Mouse (Mus musculus): ENCODE results near the gene Ccdc186. TPM values are rescaled to one million over a fixed set of nuclear protein-coding genes. Genes with fewer than 3 reads are reported as not detected.

Ccdc186 gene
- 28.0 and 29.0 TPM in 2 replicates for polyA plus RNA-seq (2015; fragmentation: Nextera tagmentation; extraction: Ambion mirVana)

GRCm38 (mm10) chr19:56821798-56822447, at the start of gene Ccdc186:
Gene Ccdc186 (minus strand): TSS chr19:56822190.
- Histone ChIP-seq H3K36me3 (ENCODE audit: control insufficient read depth, insufficient read depth, low read length) (no peaks in the 10 kb centered on the region), H3K27ac (ENCODE audit: low read length) (peak within 1 kb of the TSS; percentile 83), H3K4me3 (ENCODE audit: low read length) (peak within 1 kb of the TSS; percentile 80), H3K4me2 (ENCODE audit: low read depth, low read length) (peak within 1 kb of the TSS; percentile 67), H3K27me3 (ENCODE audit: control insufficient read depth, insufficient read depth, low read depth, low read length) (no peaks in the 10 kb centered on the region), H3K4me1 (replicated peaks; ENCODE audit: control insufficient read depth, insufficient read depth, low read length) (peaks cover 31% of the 10 kb centered on the region), H3K9me3 (ENCODE audit: control insufficient read depth, low read length) (no peaks in the 10 kb centered on the region), H3K9ac (ENCODE audit: low read length) (peak within 1 kb of the TSS; percentile 91)
- under 1% methylated on average over 64 of the region's 79 CpGs for WGBS
- ATAC-seq (ENCODE audit: low read depth) = peak; percentile 96

- no peak overlapping the region for H3K9ac ChIP-seq (ENCODE audit: low read length)
- H3K27ac ChIP-seq (ENCODE audit: low read length) = no peak overlapping the region
- WGBS = 59% methylated on average over 4 of the region's 4 CpGs
- no peaks in the 10 kb centered on the region for H3K9me3 ChIP-seq (ENCODE audit: control insufficient read depth, low read length)
- no peaks in the 10 kb centered on the region for H3K36me3 ChIP-seq (ENCODE audit: control insufficient read depth, insufficient read depth, low read length)
- H3K4me2 ChIP-seq (ENCODE audit: low read depth, low read length) = no peak overlapping the region
- H3K4me1 ChIP-seq (replicated peaks; ENCODE audit: control insufficient read depth, insufficient read depth, low read length) = no peaks in the 10 kb centered on the region
- no peak for ATAC-seq (ENCODE audit: low read depth)
- peaks cover 8% of the 10 kb centered on the region; the same call in 1 of the 2 replicates for H3K27me3 ChIP-seq (ENCODE audit: control insufficient read depth, insufficient read depth, low read depth, low read length)
- H3K4me3 ChIP-seq (ENCODE audit: low read length) = no peak overlapping the region
These were observed 45.7 kb upstream of the Ccdc186 start for GRCm38 (mm10) chr19:56867701-56868100.

GRCm38 (mm10) chr19:56856455-56856854, 34.5 kb upstream of the Ccdc186 start:
- no peak overlapping the region for H3K27ac ChIP-seq (ENCODE audit: low read length)
- WGBS = 19% methylated on average over 5 of the region's 5 CpGs
- H3K27me3 ChIP-seq (ENCODE audit: control insufficient read depth, insufficient read depth, low read depth, low read length) = no peaks in the 10 kb centered on the region
- no peaks in the 10 kb centered on the region for H3K9me3 ChIP-seq (ENCODE audit: control insufficient read depth, low read length)
- H3K4me1 ChIP-seq (replicated peaks; ENCODE audit: control insufficient read depth, insufficient read depth, low read length) = peaks cover 7% of the 10 kb centered on the region; the same call in 1 of the 2 replicates
- no peaks in the 10 kb centered on the region for H3K36me3 ChIP-seq (ENCODE audit: control insufficient read depth, insufficient read depth, low read length)
- H3K4me3 ChIP-seq (ENCODE audit: low read length) = no peak overlapping the region
- peak; percentile 91 for ATAC-seq (ENCODE audit: low read depth)
- H3K9ac ChIP-seq (ENCODE audit: low read length) = no peak overlapping the region
- H3K4me2 ChIP-seq (ENCODE audit: low read depth, low read length) = no peak overlapping the region

- no peak for ATAC-seq (ENCODE audit: low read depth)
- H3K4me3 ChIP-seq (ENCODE audit: low read length) = no peak overlapping the region
- no peaks in the 10 kb centered on the region for H3K36me3 ChIP-seq (ENCODE audit: control insufficient read depth, insufficient read depth, low read length)
These were observed 30.6 kb upstream of the Ccdc186 start for GRCm38 (mm10) chr19:56852590-56852989.

DNA sequence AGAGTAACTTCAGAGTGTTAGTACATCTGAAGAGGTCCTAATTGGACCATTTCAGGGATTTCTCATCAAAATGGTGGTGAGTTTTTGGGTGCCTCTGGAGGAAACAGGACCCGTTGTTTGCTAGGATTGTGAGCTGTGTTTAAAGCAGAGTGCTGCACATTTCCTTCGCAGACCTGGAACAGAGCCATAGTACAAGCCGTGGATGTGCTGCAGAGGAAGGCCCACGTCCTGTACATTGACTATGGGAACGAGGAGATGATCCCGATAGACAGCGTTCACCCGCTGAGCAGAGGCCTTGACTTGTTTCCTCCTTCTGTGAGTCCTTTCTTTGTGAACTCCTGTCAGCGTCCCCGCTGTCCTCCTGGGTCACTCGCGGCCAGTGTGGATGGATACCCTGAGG, 21.0 kb upstream of the Ccdc186 start:
- Histone ChIP-seq H3K36me3 (ENCODE audit: control insufficient read depth, insufficient read depth, low read length) (no peaks in the 10 kb centered on the region), H3K9me3 (ENCODE audit: control insufficient read depth, low read length) (peaks cover 5% of the 10 kb centered on the region), H3K4me3 (ENCODE audit: low read length) (no peak overlapping the region), H3K27me3 (ENCODE audit: control insufficient read depth, insufficient read depth, low read depth, low read length) (no peaks in the 10 kb centered on the region), H3K4me2 (ENCODE audit: low read depth, low read length) (no peak overlapping the region), H3K9ac (ENCODE audit: low read length) (no peak overlapping the region), H3K4me1 (replicated peaks; ENCODE audit: control insufficient read depth, insufficient read depth, low read length) (peaks cover 4% of the 10 kb centered on the region), H3K27ac (ENCODE audit: low read length) (0 out of 2 replicates have a peak overlapping the region, but pooled peaks have one; percentile 19)
- ATAC-seq (ENCODE audit: low read depth) = peak; percentile 60; the same call in 1 of the 2 replicates
- 58% methylated on average over 12 of the region's 12 CpGs for WGBS

More at GRCm38 (mm10) chr19:56852590-56852989, 30.6 kb upstream of the Ccdc186 start:
- H3K9me3 ChIP-seq (ENCODE audit: control insufficient read depth, low read length) = no peaks in the 10 kb centered on the region
- H3K9ac ChIP-seq (ENCODE audit: low read length) = no peak overlapping the region
- H3K27ac ChIP-seq (ENCODE audit: low read length) = no peak overlapping the region
- peaks cover 7% of the 10 kb centered on the region; the same call in 1 of the 2 replicates for H3K4me1 ChIP-seq (replicated peaks; ENCODE audit: control insufficient read depth, insufficient read depth, low read length)
- no peak overlapping the region for H3K4me2 ChIP-seq (ENCODE audit: low read depth, low read length)
- no peaks in the 10 kb centered on the region for H3K27me3 ChIP-seq (ENCODE audit: control insufficient read depth, insufficient read depth, low read depth, low read length)

DNA sequence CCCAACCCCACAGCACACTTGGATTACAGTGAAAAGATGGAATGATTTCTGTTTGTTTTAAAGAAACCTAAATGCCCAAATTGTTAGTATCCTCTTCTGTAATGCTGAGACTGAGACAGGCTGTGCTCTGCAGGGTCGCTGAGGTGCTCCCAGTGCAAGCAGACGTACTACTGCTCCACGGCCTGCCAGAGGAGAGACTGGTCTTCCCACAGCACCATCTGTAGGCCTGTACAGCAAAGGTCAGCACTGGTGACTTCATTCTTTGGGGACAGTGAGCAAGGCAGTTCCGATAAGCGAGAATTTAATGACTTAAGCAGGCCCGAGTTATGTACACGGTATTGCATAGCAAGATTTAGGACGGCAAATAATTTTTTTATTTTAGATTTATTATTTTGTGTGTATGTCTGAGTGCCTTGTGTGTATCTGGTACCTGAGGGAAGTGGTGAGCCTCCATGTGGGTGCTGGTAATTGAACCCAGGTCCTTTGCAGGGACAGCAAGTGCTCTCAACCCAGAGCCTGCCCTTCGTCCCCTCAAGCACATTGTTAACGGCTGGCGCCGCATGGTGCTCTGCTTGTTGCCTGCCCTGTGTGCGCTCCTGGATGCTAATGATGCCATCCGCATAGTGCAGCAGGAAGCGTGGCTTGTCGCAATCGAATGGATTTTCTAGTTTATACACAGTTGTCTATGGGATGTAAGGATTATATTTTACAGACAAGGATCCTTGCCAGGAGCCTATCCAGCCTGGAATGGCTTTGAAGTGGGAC, 17.1 kb upstream of the Ccdc186 start:
- no peak overlapping the region for H3K4me2 ChIP-seq (ENCODE audit: low read depth, low read length)
- peaks cover 9% of the 10 kb centered on the region for H3K4me1 ChIP-seq (replicated peaks; ENCODE audit: control insufficient read depth, insufficient read depth, low read length)
- no peak overlapping the region for H3K4me3 ChIP-seq (ENCODE audit: low read length)
- no peak overlapping the region for H3K9ac ChIP-seq (ENCODE audit: low read length)
- peak; percentile 61; the same call in 1 of the 2 replicates for ATAC-seq (ENCODE audit: low read depth)
- H3K27ac ChIP-seq (ENCODE audit: low read length) = no peak overlapping the region
- 70% methylated on average over 17 of the region's 17 CpGs for WGBS
- H3K27me3 ChIP-seq (ENCODE audit: control insufficient read depth, insufficient read depth, low read depth, low read length) = no peaks in the 10 kb centered on the region
- no peaks in the 10 kb centered on the region for H3K9me3 ChIP-seq (ENCODE audit: control insufficient read depth, low read length)
- no peaks in the 10 kb centered on the region for H3K36me3 ChIP-seq (ENCODE audit: control insufficient read depth, insufficient read depth, low read length)

- Histone ChIP-seq H3K36me3 (ENCODE audit: control insufficient read depth, insufficient read depth, low read length) (no peaks in the 10 kb centered on the region), H3K9ac (ENCODE audit: low read length) (no peak overlapping the region), H3K27ac (ENCODE audit: low read length) (no peak overlapping the region), H3K4me2 (ENCODE audit: low read depth, low read length) (no peak overlapping the region), H3K27me3 (ENCODE audit: control insufficient read depth, insufficient read depth, low read depth, low read length) (no peaks in the 10 kb centered on the region), H3K4me1 (replicated peaks; ENCODE audit: control insufficient read depth, insufficient read depth, low read length) (0 out of 2 replicates have a peak, but pooled peaks cover 5% of the 10 kb centered on the region), H3K9me3 (ENCODE audit: control insufficient read depth, low read length) (no peaks in the 10 kb centered on the region), H3K4me3 (ENCODE audit: low read length) (no peak overlapping the region)
- WGBS = 36% methylated on average over 9 of the region's 9 CpGs
- ATAC-seq (ENCODE audit: low read depth) = no peak
These were observed 13.3 kb upstream of the Ccdc186 start for GRCm38 (mm10) chr19:56835340-56835739.

GRCm38 (mm10) chr19:56830163-56830562, 8.2 kb upstream of the Ccdc186 start:
- WGBS = 71% methylated on average over 4 of the region's 4 CpGs
- Histone ChIP-seq H3K27me3 (ENCODE audit: control insufficient read depth, insufficient read depth, low read depth, low read length) (no peaks in the 10 kb centered on the region), H3K36me3 (ENCODE audit: control insufficient read depth, insufficient read depth, low read length) (no peaks in the 10 kb centered on the region), H3K9me3 (ENCODE audit: control insufficient read depth, low read length) (no peaks in the 10 kb centered on the region), H3K4me1 (replicated peaks; ENCODE audit: control insufficient read depth, insufficient read depth, low read length) (0 out of 2 replicates have a peak, but pooled peaks cover 2% of the 10 kb centered on the region), H3K27ac (ENCODE audit: low read length) (no peak overlapping the region), H3K4me3 (ENCODE audit: low read length) (no peak overlapping the region), H3K9ac (ENCODE audit: low read length) (no peak overlapping the region), H3K4me2 (ENCODE audit: low read depth, low read length) (no peak overlapping the region)
- no peak for ATAC-seq (ENCODE audit: low read depth)

DNA sequence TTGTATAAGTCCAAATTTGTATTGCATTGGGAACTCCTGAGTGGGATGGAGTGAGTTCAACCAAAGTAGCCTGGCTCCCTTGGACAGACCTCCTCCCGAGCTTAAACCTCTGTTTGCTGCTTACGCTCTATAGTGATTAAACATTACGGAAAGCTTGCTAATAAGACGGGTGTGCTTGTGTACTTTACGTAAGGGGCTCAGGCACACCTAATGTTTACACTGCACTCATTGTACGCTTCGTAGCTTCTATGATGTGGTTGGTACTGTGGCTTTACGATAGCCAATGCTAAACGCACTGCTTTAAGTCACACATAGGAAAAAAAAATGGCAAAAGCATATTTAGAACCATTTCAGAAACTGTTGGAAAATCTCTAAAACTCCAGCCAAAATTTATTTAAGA, 7.3 kb upstream of the Ccdc186 start:
- no peak overlapping the region for H3K4me3 ChIP-seq (ENCODE audit: low read length)
- WGBS = 50% methylated on average over 9 of the region's 9 CpGs
- no peaks in the 10 kb centered on the region for H3K9me3 ChIP-seq (ENCODE audit: control insufficient read depth, low read length)
- H3K4me2 ChIP-seq (ENCODE audit: low read depth, low read length) = no peak overlapping the region
- H3K27me3 ChIP-seq (ENCODE audit: control insufficient read depth, insufficient read depth, low read depth, low read length) = no peaks in the 10 kb centered on the region
- H3K36me3 ChIP-seq (ENCODE audit: control insufficient read depth, insufficient read depth, low read length) = no peaks in the 10 kb centered on the region
- no peak overlapping the region for H3K27ac ChIP-seq (ENCODE audit: low read length)
- no peak overlapping the region for H3K9ac ChIP-seq (ENCODE audit: low read length)
- H3K4me1 ChIP-seq (replicated peaks; ENCODE audit: control insufficient read depth, insufficient read depth, low read length) = 0 out of 2 replicates have a peak, but pooled peaks cover 2% of the 10 kb centered on the region
- peak; percentile 57; the same call in 1 of the 2 replicates for ATAC-seq (ENCODE audit: low read depth)
